Mouse (Mus musculus) spleen, postnatal 36 days (tissue): ENCODE measurements around the gene Ppara.

Source experiments
- DNase-seq, 2 experiments: peaks; one replicate each; pipeline ENCODE4 v3.0.0; 2022; ENCODE audit warnings: low spot score in 2 of 2, mixed read lengths in 1 of 2

Gene Ppara

DNA sequence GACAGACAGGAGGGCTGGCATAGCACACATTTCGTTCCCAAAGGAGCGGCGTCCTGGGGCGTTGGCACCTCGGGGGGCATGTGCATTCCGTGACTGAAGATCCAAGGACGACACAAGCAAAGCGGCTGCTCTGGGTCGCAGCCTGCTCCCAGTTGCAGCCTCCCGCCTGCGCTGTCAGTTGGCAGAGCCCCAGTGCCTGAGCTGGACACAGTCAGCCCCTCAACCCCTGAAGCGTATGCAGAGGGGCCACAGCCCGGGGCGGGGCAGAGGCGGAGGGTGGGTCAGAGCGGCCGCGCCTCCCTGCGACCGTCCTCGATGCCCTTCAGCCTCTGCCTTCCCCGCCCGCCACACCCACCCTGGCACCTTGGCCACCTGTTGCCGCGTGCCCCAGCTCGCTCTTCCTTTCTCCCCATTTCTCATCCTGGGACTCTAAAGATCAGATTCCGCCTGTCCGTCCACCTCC lies at the start of gene Ppara:
Gene Ppara (plus strand): TSS at position 413 of the 463 bp plus-strand sequence.
- no peak for DNase-seq

DNA sequence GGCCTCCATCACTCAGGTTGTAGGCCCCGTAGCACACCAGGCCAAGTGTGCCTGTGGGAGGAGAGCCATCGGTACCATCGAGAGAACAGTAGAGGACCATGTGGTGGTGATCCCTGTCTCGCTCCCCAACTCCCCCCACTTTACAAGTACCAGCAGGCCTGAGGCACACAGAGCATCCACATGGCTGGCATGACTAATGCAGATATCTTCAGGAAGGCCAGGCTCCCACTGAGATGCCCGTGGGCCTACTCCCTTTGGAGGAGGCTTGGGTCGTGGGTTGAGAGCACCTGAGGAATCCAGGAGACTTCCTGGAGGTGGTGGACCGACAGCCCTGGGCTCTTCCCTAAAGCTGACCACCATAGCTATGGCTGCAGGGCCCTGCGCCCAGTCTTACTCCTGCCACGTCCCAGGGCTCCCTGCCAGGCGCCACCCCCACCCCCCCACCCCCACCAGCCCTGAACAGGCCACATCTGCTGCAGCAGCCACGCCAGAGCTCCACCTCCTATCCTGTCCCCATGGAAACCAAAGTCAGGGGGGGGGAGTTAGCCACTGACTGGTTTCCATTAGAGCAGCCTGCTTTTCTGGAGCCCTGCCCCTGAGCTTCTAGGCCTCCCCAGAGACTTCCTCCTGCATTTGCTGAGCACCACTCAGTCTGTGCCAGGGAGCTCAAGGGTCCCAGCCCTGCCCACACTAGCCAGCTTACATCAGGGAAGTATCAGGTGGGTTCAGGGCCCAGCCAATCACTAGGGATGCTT lies 48.0 kb upstream of the Ppara start:
- DNase-seq: no peak

DNA sequence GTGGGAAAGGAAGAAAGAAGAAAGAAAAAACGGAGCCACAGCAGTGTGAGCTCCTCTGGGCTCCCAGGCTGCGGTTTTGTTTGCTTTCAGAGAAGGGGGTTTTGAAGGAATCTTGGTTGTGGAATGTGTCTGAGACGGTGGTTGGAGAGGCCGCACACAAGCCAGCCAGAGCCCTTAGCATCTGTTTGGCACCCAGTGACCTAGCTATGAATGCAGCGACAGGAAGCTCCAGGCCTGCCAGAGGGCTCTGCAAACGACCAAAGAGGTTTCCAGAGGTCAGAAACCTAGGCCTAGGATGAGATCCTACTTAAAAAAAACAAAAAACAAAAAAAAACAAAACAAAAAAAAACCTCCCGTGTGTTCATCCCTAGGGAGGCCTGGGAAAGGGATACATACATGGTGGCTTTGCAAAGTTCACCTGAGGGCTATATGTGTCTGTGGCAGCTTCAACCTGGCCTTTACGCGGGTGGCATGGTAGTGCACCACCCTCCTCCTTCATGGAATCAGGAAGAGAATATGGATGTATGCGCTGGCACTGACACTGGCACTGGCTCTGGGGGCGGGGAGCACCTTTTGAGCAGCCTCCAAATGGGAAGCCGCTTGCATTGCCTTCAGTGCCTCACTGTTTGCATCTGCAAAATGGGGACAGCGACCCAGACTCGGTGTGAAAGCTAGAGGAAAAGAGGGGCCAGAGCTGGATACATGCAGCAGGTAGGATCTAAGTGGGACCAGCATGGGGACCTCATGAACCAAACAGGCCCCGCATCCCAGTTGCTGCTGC lies 47.0 kb upstream of the Ppara start:
- no peak for DNase-seq

DNA sequence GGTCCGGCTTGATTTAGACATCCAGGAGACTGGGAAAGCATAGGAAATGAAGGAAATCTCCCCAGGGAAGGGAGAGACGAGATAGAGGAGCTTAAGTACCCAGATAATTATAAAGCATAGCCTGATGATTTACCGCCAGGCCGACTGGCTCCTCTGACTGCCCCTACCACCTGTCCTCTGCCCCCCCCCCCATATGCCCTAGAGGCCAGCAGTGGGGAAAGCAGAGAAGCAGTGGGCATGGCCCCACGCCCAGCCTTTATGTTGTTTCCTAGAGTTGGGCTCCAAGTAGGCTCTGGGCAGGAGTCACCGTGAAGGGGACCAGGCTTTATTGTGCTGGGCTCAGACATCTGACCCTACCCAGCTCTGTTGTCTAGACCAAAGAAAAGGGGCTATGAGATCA lies 46.0 kb upstream of the Ppara start:
- no peak for DNase-seq

DNA sequence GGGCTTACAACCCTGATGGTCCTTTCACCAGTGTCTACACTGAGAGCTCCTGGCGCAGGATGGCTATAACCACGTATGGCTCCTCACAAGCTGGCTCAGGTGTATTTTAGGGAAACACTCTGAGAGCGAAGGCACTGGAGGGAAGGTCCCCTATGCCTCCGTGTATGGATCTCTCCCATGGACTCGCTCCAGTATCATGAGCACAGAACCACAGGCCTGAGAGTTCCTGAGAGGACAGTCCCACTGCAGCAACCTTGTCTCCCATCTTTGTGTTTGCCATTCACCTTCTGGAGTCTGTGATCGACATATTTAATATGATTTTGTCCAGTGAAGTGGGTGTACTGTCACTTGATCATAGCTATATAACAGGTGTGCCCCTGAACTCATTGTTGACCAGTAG lies 45.3 kb upstream of the Ppara start:
- DNase-seq: no peak

DNA sequence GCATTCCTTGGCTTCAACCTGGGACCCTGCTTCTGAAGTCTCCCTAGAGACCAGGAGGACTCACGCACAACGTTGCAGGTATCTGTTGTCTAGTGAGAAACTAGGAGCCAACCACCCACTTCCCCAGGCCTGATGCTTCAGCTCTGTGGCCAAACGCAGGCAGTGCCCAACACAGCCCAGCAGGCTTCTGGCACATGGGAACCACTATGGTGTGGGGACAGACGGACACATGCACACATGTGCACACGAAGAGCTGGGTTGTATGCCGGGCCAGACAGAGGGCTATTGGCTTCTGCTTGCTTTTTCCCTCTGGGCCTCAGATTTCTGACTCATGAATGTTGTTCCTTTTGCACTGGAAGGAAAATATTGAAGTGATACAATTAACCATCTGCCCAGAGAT lies 44.7 kb upstream of the Ppara start:
- DNase-seq: no peak

DNA sequence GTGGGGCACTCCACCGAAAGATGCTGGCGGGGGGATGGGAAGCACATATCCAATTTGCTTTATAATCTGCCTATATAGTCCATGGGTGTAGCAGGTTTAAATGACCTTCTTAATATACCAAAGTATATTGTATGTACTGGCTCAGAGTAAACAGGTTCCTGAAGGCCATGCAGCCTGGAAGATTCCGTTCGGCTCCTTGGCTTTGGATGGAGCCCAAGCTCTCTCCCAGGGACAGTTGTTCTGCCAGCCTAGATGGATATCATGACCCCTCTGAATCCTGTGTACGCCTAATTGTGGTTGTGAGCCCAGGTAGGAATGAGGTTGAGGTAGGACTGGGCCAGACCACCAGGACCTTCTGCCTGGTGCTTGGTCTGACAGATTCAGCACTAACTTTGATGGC lies 43.9 kb upstream of the Ppara start:
- no peak for DNase-seq

DNA sequence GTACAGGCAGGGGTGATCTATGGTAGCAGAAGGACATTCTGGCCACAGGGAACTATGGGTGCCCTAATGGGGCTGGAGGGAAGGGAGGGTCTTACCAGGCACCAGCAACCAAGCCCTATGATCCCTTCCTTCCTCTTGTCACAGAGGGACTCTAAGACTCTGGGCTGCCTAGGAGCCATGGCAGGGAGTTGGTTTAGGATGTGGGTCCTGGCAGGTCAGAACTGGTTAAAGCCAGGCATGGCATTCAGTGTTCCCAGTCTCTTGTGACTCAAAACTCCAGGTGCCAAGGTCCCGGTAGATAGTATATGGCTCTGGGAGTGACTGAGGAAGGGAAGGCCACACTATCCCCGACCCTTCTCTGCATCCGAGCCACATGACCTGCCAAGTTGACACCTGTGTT lies 41.7 kb upstream of the Ppara start:
- DNase-seq: no peak

DNA sequence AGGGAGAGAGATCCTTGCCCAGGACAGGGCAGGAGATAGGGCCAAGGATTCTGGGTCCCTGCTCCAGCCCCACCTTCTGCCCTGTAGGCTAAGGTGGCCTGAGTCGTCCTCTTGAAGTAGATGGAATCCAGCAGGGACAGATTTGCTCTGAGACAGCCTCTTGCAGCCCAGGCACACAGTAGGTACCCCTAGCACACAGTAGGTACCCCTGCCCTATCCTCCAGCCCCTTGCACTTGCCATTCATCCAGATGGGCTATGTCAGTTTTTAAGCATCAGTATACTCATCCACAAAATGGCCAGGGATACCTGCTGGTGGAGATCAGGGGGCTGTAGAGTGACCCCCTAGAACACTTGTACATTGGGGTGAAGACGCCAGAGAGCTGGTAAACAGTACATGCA lies 41.0 kb upstream of the Ppara start:
- no peak for DNase-seq

DNA sequence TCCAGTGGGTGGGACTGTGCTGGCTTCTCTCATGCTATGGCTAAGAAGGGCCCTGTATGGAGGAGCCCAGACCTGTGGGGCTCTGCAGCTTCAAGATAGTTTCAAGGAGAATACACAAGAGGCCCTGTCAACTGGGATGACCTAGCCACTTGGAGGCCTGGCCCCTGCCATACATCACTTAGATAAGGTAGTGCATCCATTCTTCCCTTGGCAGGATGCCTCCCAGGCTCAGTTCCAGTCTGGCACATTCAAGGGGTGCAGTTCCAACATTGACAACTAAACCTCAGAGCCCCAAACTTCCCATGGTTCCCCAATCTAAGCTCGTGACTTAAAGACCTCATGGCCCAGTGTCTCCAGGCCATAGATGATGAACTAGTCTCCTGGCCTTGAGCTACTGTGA lies 40.4 kb upstream of the Ppara start:
- no peak for DNase-seq

DNA sequence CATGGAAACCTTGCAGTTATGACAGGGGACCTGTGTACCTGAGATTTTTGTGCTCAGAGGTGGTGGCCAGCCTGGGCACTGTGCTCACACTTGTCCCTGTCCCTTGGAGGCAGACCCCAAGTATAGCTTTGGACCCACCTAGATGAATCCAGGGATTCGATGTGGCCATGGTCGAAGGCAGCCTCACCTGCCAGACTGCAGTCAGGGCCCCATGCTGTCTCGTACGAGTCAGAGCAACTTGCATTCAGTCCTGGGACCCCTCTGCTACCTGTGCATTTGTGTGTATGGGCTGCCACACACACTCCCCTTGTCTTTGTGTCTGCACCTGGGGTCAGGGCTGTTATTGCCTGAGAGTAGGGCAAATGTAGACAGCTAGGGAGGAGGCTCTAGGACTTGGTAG lies 39.5 kb upstream of the Ppara start:
- DNase-seq: no peak

DNA sequence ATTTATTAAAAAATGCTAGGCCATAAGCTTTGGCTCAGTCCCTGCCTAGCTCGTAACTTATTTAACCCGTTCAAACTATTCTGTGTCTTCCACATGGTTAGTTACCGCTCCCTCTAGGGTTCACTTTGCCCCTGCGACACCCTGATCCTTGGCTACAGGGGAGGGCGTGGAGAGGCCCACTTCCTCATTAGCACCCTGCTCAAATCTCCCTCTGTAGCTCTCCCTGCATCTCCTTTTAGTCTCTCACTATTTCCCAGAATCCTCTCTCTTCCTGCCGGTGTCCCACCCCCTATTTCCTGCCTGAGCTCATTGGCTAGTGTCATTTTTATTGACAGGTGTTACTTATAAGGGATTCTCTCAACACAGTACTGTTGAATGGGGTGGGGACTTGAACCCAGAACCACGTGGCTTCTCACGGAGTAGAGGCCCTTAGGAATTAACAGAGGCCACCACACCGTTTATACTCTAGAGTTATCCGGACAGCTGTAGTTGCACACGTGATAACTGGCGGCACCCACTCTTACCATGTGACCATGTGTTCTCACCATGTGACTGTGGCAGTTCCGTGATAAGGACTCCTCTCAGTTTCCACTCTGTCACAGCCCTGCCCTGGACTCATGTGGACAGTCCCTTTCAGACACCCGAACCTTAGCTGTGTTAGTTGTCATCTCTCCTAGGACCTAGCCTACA lies 36.3 kb upstream of the Ppara start:
- no peak for DNase-seq

DNA sequence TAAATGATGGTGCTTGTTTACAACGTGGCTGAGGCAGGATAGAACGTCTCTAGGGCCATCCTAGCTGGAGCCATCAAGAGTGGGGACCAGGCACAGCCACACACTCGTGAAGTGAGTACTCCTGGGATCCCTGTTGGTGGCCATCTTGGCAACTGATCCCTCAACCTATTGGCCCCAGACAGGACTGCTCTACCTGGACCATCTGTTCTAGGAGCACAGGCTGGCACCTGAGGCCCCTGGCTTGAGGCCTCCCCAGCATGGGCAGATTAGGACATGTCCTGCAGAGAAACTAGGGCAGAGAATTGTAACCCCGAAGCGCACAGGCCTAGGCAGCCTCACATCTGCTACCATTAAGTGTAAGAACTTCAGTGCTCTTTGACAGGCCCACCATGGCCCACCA lies 35.3 kb upstream of the Ppara start:
- no peak for DNase-seq

DNA sequence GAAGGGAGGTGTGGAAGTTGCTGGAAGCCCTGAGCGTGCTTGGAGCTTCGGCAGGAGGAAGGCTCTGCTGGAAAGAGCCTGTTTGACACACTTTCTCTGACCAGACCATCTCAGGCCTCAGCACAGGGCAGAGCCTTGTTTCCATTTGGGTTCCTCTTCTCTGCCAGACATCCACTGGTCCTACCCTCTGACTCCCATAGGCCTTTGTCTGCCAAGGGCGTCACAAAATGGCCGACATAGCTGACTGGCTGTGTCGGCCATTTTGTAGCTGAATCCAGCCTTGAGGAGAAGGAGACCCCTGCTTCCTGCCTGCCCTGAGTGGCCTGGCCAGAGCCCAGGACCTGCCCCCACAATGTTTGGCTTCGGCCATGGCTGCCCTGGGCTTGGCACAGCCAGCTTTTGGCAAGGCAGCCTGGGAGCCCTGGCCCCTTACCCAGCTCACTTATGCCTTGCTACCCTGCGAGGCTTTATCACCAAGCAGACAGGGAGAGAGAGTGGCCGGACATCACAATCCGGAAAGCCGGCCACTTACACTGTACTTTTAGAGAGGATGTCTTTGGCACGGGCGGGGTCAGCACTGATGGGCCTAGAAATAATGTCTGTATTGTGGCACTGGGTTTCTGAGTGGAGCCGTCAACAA lies 34.8 kb upstream of the Ppara start:
- no peak for DNase-seq

DNA sequence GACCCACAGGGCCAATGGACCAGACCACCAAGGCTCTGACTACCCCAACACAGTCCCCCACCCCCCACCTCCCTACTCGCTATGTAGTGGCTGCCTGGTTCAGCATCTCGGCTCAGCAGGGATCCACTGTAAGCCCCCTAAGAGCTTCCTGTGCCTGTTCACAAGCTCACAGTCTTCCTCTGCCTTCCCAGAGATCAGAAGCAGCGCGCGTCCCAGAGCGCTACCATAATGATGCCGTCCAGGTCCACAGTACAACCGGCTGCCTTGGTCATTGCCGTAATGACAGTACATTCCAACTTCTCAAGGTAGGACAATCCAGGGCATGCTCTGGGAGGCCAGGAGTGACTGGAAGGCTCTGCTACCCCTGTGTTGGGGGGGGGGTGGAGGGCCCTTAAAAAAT lies 34.1 kb upstream of the Ppara start:
- DNase-seq: no peak

DNA sequence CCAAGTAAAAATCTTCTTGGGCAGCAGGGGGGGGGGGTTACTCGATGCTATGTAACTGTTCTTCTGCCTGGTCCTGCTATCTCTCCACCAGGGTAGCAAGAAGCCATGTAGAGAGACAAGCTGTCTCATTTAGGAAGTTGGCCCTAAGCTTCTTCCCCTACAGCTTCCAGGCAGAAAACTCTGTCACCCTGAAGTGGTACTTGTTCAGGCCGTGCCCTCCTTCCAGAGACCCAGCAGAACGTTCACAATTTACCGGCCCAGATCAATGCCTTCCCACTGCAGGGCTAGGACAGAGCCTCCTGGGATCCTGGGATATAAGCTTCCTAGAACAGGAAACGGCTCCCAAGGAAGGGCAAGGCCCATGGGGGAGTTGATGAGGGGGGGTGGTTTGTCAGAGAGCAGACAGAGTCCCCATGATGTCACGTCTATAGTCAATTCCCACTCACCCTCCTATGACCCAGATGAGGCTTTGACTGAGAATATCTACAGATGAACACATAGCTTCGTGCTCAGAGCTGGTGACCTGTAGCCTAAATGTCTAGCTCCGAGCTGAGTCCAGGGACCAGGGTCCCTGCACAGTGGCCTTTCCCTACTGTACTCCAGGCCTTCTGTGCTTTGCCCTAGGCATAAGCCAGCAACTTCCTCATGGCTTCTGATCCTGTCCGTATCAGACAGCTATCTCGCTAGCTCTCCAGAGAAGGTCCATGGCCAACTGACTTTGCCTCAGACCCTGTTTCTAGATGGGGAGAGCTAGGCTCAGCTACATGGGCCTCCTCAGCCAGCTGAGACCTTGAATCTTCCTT lies 33.5 kb upstream of the Ppara start:
- no peak for DNase-seq

DNA sequence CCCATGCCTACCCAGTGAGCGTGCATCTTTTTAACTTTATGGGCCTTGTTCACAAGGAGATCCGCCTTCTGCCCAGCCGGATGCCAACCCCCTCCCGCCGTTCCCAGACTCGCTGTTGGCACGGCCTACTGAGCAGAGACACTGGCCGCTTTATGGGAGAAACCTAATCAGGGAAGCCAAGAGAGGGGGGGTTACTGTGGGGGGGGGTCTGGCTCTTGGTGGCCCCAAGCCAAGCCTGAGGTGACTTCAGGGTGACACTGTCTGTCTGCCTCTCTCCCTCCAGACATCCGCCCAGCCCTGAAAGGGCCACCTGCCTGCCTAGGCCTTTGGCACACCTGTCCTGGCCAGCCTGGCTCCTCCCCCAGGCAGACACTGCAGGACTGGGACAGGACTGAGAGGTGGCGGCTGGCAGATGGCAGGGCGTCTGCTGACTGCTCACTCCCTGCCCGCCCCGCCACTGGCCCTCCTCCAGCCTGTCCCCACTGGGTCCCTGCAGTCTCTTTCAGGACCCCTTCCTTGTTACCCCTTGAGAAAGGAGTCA lies 32.3 kb upstream of the Ppara start:
- DNase-seq: no peak

DNA sequence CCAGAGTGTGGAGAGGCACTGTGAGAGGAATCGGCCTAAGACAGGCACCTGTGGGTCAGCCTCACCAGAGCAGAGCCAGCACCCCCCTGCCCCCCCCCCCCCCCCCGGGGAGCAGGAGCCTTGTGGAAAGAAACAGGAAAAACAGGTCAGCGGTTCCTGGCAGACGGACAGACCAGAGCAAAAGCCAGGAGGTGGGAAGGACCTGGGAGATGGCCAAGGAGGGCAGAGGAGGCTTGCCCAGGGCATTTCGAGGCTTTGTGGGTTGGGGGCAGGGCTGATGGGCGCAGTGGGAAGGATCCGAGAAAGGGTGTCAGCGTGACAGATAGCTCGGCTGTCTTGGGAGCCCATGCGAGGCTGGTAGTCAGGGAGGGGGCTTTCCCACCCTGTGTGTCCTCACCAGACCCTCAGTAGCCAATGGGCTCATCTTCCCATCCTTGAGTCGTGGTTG lies 31.6 kb upstream of the Ppara start:
- DNase-seq: no peak

DNA sequence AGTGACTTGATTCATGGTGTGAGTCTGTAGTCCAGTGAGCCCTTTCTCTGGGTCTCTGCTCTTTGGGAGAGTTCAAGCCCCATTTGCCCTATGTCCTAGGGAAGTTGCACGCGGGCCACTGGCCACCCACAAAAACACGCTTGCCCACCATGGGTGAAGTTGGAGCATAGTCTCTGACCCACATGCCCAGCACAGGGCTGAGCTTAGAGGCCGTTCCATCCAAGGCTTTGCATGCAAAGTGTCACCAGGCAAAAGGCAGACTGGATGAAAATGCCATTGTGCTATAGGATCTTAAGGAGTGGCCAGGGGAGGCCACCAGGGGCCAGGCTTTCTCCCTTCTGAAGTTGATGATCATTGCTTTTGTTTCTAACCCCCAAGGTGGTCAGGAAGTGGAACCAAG lies 30.9 kb upstream of the Ppara start:
- DNase-seq: no peak

DNA sequence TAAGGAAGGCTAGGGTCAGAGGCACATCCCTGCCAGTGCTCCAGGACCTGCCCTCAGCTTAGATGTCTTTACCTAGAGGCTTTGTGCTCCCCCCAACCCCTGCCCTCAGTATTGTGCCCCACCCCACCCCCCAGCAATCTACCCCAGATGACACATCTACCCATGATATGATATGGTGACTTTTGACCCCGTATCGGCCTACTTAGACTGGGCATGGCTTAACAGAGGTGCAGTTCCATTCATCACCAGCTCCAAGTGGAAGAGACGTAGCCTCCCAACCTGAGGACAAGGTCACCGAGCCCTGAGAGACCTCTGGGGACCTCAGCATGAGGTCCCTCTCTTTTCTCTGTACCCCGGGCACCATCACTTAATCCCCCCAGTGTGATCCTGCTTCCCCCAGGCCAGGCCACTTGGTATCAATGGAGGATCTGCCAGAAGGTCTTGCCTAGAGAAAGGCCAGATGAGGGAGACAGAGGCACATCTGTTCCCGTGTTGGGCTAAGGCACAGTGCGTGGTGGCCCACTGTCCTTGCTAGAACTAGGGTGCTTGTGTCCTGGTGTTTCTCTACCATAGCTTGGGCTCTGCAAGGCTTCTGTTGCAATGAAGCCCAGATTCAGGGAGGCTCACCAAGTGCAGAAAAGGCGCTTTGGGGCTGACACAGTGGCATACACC lies 30.3 kb upstream of the Ppara start:
- no peak for DNase-seq
